Mouse (Mus musculus) G1E (cell line): Measurements from ENCODE around the gene Ddx27.

Experiments
- CTCF ChIP-seq: IDR thresholded peaks from 2 replicates; pipeline ENCODE4 v1.5.1; 2012; ENCODE audit warnings: low read depth, low read length, inconsistent platforms, mixed read lengths
- GATA1 ChIP-seq: IDR thresholded peaks from 2 replicates; pipeline ENCODE4 v1.6.1; 2012; ENCODE audit warnings: borderline replicate concordance, low read length, inconsistent platforms, mixed read lengths
- POLR2AphosphoS5 ChIP-seq: IDR thresholded peaks from 2 replicates; pipeline ENCODE4 v1.6.1; 2012; ENCODE audit warnings: low read depth, low read length, inconsistent platforms; ENCODE audit not compliant: insufficient replicate concordance

DNA sequence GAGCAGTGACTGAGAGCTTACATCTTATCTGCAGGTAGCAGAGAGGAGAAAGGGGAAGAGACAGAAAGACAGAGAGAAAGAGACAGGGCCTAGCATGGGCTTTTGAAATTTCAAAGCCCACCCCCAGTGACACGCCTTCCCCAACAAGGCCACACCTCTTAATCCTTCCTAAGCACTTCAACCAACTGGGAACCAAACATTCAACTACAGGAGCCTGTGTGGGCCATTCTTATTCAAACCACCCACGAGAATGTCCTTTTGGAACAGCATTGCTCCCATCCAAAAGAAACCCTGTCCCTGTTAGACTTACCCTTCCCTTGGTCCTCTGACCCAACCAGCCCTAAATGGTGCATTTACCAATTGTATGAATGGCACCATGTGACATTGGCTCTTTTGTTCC lies 61.8 kb downstream of the Ddx27 start:
- no peak for TF ChIP-seq CTCF
- no peak for TF ChIP-seq GATA1
- no peak for TF ChIP-seq POLR2AphosphoS5
